Mouse (Mus musculus) intestine, embryonic 14.5 days (tissue): ENCODE measurements around the gene 4933417A18Rik. TPM values are rescaled to one million over a fixed set of nuclear protein-coding genes. Genes with fewer than 3 reads are reported as not detected.

ENCODE experiments used
- ATAC-seq: fragments of 200-750 bp; cut with Nextera tagmentation; replicated peaks from 2 replicates; pipeline ENCODE4 v1.8.0; 2017; ENCODE audit warnings: low read depth, moderate number of reproducible peaks, moderate TSS enrichment, moderate library complexity; ENCODE audit not compliant: low FRiP score, low TSS enrichment
- DNase-seq: peaks from one replicate; pipeline ENCODE4 v3.0.0-alpha.2; 2018; ENCODE audit warnings: low spot score
- H3K27ac ChIP-seq: fragments of 300-500 bp; sonication (generic); 2 replicates; pipeline ENCODE4 v1.5.1; 2014; ENCODE audit warnings: low read depth, mild to moderate bottlenecking, control low read depth
- H3K27me3 ChIP-seq: fragments of 300-500 bp; sonication (generic); replicated peaks from 2 replicates; pipeline ENCODE4 v1.6.1; 2014; ENCODE audit warnings: low read length, control low read depth; ENCODE audit not compliant: control insufficient read depth, insufficient read depth
- H3K36me3 ChIP-seq: fragments of 300-500 bp; sonication (generic); 2 replicates; pipeline ENCODE4 v1.6.1; 2014; ENCODE audit warnings: low read length, control low read depth; ENCODE audit not compliant: control insufficient read depth, insufficient read depth
- H3K4me1 ChIP-seq: fragments of 300-500 bp; sonication (generic); replicated peaks from 2 replicates; pipeline ENCODE4 v1.6.1; 2014; ENCODE audit warnings: low read length, control low read depth, mixed read lengths; ENCODE audit not compliant: control insufficient read depth, insufficient read depth
- H3K4me2 ChIP-seq: fragments of 300-500 bp; sonication (generic); 2 replicates; pipeline ENCODE4 v1.6.1; 2014; ENCODE audit warnings: low read length
- H3K4me3 ChIP-seq: fragments of 300-500 bp; sonication (generic); 2 replicates; pipeline ENCODE4 v1.5.1; 2014; ENCODE audit warnings: low read depth, low read length, control low read depth, mixed read lengths
- H3K9ac ChIP-seq: fragments of 300-500 bp; sonication (generic); 2 replicates; pipeline ENCODE4 v1.6.1; 2014; ENCODE audit warnings: mild to moderate bottlenecking, low read length
- H3K9me3 ChIP-seq: fragments of 300-500 bp; sonication (generic); 2 replicates; pipeline ENCODE4 v1.6.1; 2016; ENCODE audit warnings: low read length, control low read depth; ENCODE audit not compliant: control insufficient read depth
- WGBS: fragments of 180-500 bp; shearing (Covaris S2); extraction: QIAGEN DNeasy Blood & Tissue Kit; methylation state at CpG from one replicate; pipeline ENCODE4 v1.1.7; 2014; 5-methylcytosine and 5-hydroxymethylcytosine counted together
- polyA plus RNA-seq: library from polyadenylated mRNA; unstranded; fragments of >200 nt; fragmentation: Nextera tagmentation; extraction: Ambion mirVana; gene quantifications from 2 replicates; pipeline ENCODE4 v1.2.1, GENCODE M21; 2014

The 4933417A18Rik gene
- polyA plus RNA-seq, 1 experiment from 2014 or later = not detected

DNA sequence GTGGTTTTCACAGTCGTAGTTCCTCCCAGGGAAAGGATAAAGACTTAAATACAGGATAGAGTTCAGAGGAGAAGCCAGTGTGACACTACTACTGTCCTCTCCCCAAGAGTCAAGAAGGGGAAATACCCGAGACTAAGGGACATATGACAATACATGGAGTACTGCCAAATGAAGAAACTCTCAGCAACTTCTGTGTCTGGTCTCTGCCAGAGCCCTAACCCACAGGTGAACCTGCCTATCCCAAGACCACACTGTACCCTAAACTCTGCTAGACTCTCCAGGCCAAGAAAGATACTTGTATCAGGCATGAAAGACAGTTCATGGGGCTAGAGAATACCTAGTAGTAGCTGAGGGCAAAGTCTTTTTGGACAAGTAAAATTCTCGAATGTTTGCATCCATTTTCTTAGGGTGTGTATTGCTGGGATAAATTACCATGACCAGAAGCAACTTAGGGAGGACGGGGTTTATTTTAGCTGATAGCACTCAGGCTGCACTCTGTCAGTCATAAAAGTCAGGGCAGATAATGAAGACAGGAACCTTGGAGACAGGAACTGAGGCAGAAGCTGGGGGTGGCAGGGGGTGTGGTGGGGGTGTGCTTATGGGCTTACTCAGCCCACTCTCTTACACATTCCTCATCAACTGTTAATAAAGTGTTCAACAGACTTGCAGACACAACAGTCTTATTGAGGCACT lies 67.5 kb downstream of the 4933417A18Rik start:
- H3K27me3 ChIP-seq = no peaks in the 10 kb centered on the region
- ATAC-seq (no peak), DNase-seq (no peak)
- H3K4me3 ChIP-seq = no peak overlapping the region
- H3K36me3 ChIP-seq = peaks cover 33% of the 10 kb centered on the region
- H3K4me1 ChIP-seq = peaks cover 7% of the 10 kb centered on the region; the same call in 1 of the 2 replicates
- H3K9me3 ChIP-seq = no peaks in the 10 kb centered on the region
- H3K27ac ChIP-seq = no peak overlapping the region
- WGBS = 64% methylated on average over 4 of the region's 4 CpGs
- H3K9ac ChIP-seq = no peak overlapping the region
- no peak overlapping the region for H3K4me2 ChIP-seq

DNA sequence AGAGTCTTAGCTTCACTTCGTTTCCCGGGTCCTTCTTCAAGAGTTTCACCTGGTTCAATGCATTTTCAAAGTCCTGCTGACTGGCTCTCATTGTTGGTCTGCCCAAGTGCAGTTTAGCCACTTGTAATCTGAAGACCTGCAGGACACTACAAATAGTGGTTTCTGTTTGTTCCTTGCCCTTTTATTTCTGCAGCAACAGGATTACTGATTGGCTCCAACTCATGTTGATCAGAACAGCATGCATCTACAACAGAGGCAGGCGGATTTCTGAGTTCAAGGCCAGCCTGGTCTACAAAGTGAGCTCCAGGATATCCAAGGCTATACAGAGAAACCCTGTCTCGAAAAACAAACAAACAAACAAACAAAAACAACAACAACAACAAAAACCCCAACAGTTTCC lies 68.9 kb downstream of the 4933417A18Rik start:
- Histone ChIP-seq H3K27ac (no peak overlapping the region), H3K4me1 (peaks cover 7% of the 10 kb centered on the region; the same call in 1 of the 2 replicates), H3K36me3 (peaks cover 19% of the 10 kb centered on the region), H3K4me3 (peak overlapping the region; percentile 69), H3K9me3 (no peaks in the 10 kb centered on the region), H3K9ac (peak overlapping the region; percentile 86), H3K27me3 (no peaks in the 10 kb centered on the region), H3K4me2 (peak overlapping the region; percentile 57)
- 72% methylated on average over 4 of the region's 4 CpGs for WGBS
- DNase-seq (no peak), ATAC-seq (no peak)

DNA sequence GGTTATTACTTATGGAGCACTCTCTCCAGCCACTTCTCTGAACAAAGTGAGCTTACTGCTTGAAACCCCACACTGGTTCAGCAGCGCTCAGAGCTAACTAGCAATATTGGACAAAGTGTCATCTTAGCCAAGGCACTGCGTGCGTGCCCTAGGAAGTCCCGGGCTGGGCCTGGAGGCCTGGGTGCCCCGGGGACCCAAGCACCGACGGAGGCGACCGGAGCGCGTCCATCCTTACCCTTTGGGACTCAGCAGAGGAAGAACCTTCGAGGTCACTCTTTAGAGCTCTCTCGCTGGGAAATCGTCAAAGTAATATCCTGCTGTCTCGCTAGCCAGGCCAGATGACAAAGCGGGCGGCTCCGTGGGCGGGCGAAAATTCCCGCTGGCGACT lies 69.4 kb downstream of the 4933417A18Rik start:
- under 1% methylated on average over 22 of the region's 22 CpGs for WGBS
- DNase-seq (no peak), ATAC-seq (peak; percentile 56)
- H3K36me3 ChIP-seq = peaks cover 14% of the 10 kb centered on the region
- no peaks in the 10 kb centered on the region for H3K27me3 ChIP-seq
- peak overlapping the region; percentile 69 for H3K4me3 ChIP-seq
- H3K9me3 ChIP-seq = no peaks in the 10 kb centered on the region
- peak overlapping the region; percentile 86 for H3K9ac ChIP-seq
- peak overlapping the region; percentile 87 for H3K27ac ChIP-seq
- peaks cover 7% of the 10 kb centered on the region; the same call in 1 of the 2 replicates for H3K4me1 ChIP-seq
- peak overlapping the region; percentile 57 for H3K4me2 ChIP-seq

DNA sequence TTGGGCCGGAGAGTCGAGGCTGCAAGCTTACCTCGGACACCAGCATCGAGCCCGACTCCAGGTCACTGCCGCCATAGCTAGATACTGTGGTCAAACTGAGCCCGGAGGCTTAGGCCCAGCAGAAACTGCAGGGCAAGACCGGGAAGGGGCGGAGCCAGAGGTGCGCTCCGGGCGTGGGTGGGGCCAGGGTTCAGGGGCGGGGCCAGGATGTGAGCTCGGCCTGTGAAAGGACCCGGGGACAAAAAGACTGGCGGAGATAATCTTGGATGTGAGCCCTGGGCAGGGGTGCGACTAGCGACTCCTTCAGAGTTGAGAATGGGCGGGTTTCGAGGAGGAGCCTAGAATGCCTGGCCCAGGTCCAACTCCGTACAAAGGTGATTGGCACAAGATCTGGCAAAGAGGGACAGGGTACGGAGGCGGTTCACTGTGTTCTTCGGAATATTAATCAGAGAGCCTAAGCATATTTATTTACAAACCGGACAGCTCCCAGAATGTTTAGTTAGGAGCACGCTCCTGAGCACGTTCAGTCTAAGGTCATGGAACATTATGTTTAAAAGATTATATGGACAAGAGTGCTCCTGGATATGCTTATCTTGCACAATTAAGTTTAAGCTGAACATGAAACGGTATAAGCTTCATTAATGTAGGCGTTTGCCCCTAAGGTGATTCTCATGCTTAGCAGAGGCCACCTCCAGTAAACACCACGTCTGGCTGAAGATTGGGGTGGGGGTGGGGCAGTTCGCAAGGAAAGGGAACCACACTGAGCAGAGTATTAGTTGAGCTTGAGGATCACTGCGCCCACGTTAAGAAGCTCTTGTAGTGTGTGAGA lies 70.0 kb downstream of the 4933417A18Rik start:
- Histone ChIP-seq H3K9ac (peak overlapping the region; percentile 86), H3K4me2 (peak overlapping the region; percentile 57), H3K9me3 (no peaks in the 10 kb centered on the region), H3K4me1 (peaks cover 7% of the 10 kb centered on the region; the same call in 1 of the 2 replicates), H3K36me3 (peaks cover 8% of the 10 kb centered on the region), H3K27me3 (no peaks in the 10 kb centered on the region), H3K4me3 (peak overlapping the region; percentile 69), H3K27ac (peak overlapping the region; percentile 87)
- DNase-seq (peak; percentile 98), ATAC-seq (peak; percentile 97)
- WGBS = under 1% methylated on average over 33 of the region's 33 CpGs

DNA sequence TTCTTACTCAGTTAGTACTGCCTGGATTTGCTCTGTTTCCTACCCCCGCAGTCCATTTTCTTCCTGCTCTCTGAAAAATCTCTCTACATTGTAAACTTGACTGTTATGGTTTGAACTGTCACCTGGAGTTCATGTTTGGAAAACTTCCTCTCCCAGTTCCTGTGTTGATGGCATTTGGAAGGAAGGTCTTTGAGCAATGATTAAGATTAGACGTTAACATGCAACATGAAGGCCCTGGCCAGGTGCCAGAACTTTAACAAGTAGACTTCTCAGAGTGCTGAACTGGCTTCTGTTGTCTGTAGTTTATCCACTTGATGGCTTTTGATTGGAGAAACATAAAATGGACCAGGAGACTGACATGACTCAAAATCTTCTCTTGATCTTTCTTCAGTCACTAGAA lies 71.7 kb downstream of the 4933417A18Rik start:
- no peak for DNase-seq
- no peak for ATAC-seq
- no peak overlapping the region for H3K4me2 ChIP-seq
- no peak overlapping the region for H3K27ac ChIP-seq
- H3K9ac ChIP-seq = no peak overlapping the region
- H3K9me3 ChIP-seq = no peaks in the 10 kb centered on the region
- 32% methylated on average over 2 of the region's 2 CpGs for WGBS
- no peak overlapping the region for H3K4me3 ChIP-seq
- H3K36me3 ChIP-seq = no peaks in the 10 kb centered on the region
- H3K27me3 ChIP-seq = no peaks in the 10 kb centered on the region
- peaks cover 7% of the 10 kb centered on the region; the same call in 1 of the 2 replicates for H3K4me1 ChIP-seq

Other genes starting within 250 kb of the 4933417A18Rik start
- gene Fam50b, start 189.6 kb upstream of the 4933417A18Rik start, polyA plus RNA-seq = not detected in 2 replicates
- 87.8 and 89.3 TPM in 2 replicates for gene Prpf4b, start 49.1 kb upstream of the 4933417A18Rik start, polyA plus RNA-seq
- gene Fam217a, start 99 bp upstream of the 4933417A18Rik start, polyA plus RNA-seq = 0.82 and 1.0 TPM in 2 replicates
- 1.2 and 1.6 TPM in 2 replicates for gene Eci3, start 39.4 kb downstream of the 4933417A18Rik start, polyA plus RNA-seq
- 135 and 148 TPM in 2 replicates for gene Eci2, start 102.7 kb downstream of the 4933417A18Rik start, polyA plus RNA-seq